Mouse (Mus musculus) MEL (cell line): ENCODE measurements around the gene Olfr193.

Experiments
- CTCF ChIP-seq, 3 experiments: IDR thresholded peaks in 2 of 3; conservative IDR thresholded peaks in 1 of 3; 2 replicates each; pipeline ENCODE4 v1.5.1; 2011 to 2012; ENCODE audit warnings: low read length in 3 of 3, low read depth in 2 of 3, mild to moderate bottlenecking in 2 of 3, improper control_type of control experiment in 1 of 3, inconsistent platforms in 1 of 3, mixed read lengths in 1 of 3, moderate library complexity in 1 of 3; ENCODE audit not compliant: control insufficient read depth in 1 of 3, insufficient read depth in 1 of 3, poor library complexity in 1 of 3, severe bottlenecking in 1 of 3
- EP300 ChIP-seq, 2 experiments: IDR thresholded peaks; 2 replicates each; pipeline ENCODE4 v1.6.1; 2011; ENCODE audit warnings: improper control_type of control experiment in 2 of 2, low read length in 2 of 2, low read depth in 1 of 2, mild to moderate bottlenecking in 1 of 2
- GATA1 ChIP-seq: IDR thresholded peaks from 2 replicates; pipeline ENCODE4 v1.6.1; 2011; ENCODE audit warnings: low read depth, low read length, improper control_type of control experiment
- HCFC1 ChIP-seq: IDR thresholded peaks from 2 replicates; pipeline ENCODE4 v1.6.1; 2012; ENCODE audit warnings: low read depth, mild to moderate bottlenecking, inconsistent platforms, low read length, improper control_type of control experiment, moderate library complexity
- MAFK ChIP-seq: IDR thresholded peaks from 2 replicates; pipeline ENCODE4 v1.6.1; 2011; ENCODE audit warnings: low read depth, mild to moderate bottlenecking, low read length, improper control_type of control experiment, borderline replicate concordance
- MAX ChIP-seq: IDR thresholded peaks from 2 replicates; pipeline ENCODE4 v1.6.1; 2011; ENCODE audit warnings: low read length, improper control_type of control experiment
- MYC ChIP-seq: IDR thresholded peaks from 2 replicates; pipeline ENCODE4 v1.6.1; 2011; ENCODE audit warnings: low read depth, mild to moderate bottlenecking, low read length, improper control_type of control experiment, moderate library complexity
- POLR2A ChIP-seq, 2 experiments: IDR thresholded peaks; 2 replicates each; pipeline ENCODE4 v1.6.1; 2011 to 2012; ENCODE audit warnings: low read length in 2 of 2, mild to moderate bottlenecking in 2 of 2, control low read depth in 1 of 2, improper control_type of control experiment in 1 of 2, low read depth in 1 of 2, moderate library complexity in 1 of 2; ENCODE audit not compliant: control insufficient read depth in 1 of 2, insufficient read depth in 1 of 2, poor library complexity in 1 of 2
- POLR2AphosphoS5 ChIP-seq: IDR thresholded peaks from 2 replicates; pipeline ENCODE4 v1.6.1; 2012; ENCODE audit warnings: low read depth, borderline replicate concordance, mild to moderate bottlenecking, inconsistent platforms, low read length, moderate library complexity, mixed read lengths
- RAD21 ChIP-seq: IDR thresholded peaks from 2 replicates; pipeline ENCODE4 v1.6.1; 2011; ENCODE audit warnings: mild to moderate bottlenecking, low read depth, low read length, improper control_type of control experiment
- USF2 ChIP-seq, 2 experiments: IDR thresholded peaks; 2 replicates each; pipeline ENCODE4 v1.6.1; 2011 to 2012; ENCODE audit warnings: improper control_type of control experiment in 2 of 2, low read length in 2 of 2, borderline replicate concordance in 1 of 2, inconsistent platforms in 1 of 2, low read depth in 1 of 2, mild to moderate bottlenecking in 1 of 2; ENCODE audit not compliant: insufficient read depth in 1 of 2
- ZC3H11A ChIP-seq: IDR thresholded peaks from 2 replicates; pipeline ENCODE4 v1.6.1; 2012; ENCODE audit warnings: low read depth, mild to moderate bottlenecking, inconsistent platforms, low read length, improper control_type of control experiment
- ZMIZ1 ChIP-seq: IDR thresholded peaks from 2 replicates; pipeline ENCODE4 v1.6.1; 2012; ENCODE audit warnings: low read depth, mild to moderate bottlenecking, inconsistent platforms, low read length, improper control_type of control experiment, moderate library complexity

GRCm38 (mm10) chr16:59146746-59147145, 35.1 kb upstream of the Olfr193 start, which contains the start of gene Olfr195:
- TF ChIP-seq CTCF (IDR thresholded peaks at IDR 0.05 in 2 of 3, conservative IDR thresholded peaks at IDR 0.05 in 1 of 3; ENCODE audit: control insufficient read depth in 1 of 3, insufficient read depth in 1 of 3, low read depth in 2 of 3, low read length in 3 of 3, poor library complexity in 1 of 3, severe bottlenecking in 1 of 3) (no peak), RAD21 (no peak), POLR2AphosphoS5 (no peak), POLR2A (IDR thresholded peaks at IDR 0.05; ENCODE audit: control insufficient read depth in 1 of 2, insufficient read depth in 1 of 2, low read depth in 1 of 2, low read length in 2 of 2, poor library complexity in 1 of 2) (no peak), EP300 (IDR thresholded peaks at IDR 0.05; ENCODE audit: low read depth in 1 of 2, low read length in 2 of 2) (no peak), MYC (no peak), ZC3H11A (no peak), MAX (no peak), ZMIZ1 (no peak), MAFK (no peak), USF2 (IDR thresholded peaks at IDR 0.05; ENCODE audit: borderline replicate concordance in 1 of 2, insufficient read depth in 1 of 2, low read depth in 1 of 2, low read length in 2 of 2) (no peak), HCFC1 (no peak), GATA1 (no peak)
